Mouse (Mus musculus) naive thymus-derived CD4-positive, alpha-beta T cell, adult 5 months (primary cell): Measurements from ENCODE around the gene E330009J07Rik. TPM values are rescaled to one million over a fixed set of nuclear protein-coding genes. Genes with fewer than 3 reads are reported as not detected.

Experiments used
- polyA plus RNA-seq: library from polyadenylated mRNA; unstranded; fragments of 100-300 nt; shearing (Covaris generic); gene quantifications from one replicate; pipeline ENCODE4 v1.2.1, GENCODE M21; 2017

The E330009J07Rik gene
- 32.2 TPM for polyA plus RNA-seq

GRCm38 (mm10) chr6:40436047-40436483 is at the start of gene E330009J07Rik:
TSS of gene E330009J07Rik (minus strand) at chr6:40436135.

GRCm38 (mm10) chr6:40470916-40471719 is 35.2 kb upstream of the E330009J07Rik start, which contains the start of gene Ssbp1:
TSS of gene Ssbp1 (plus strand) at chr6:40471352.

GRCm38 (mm10) chr6:40438936-40439335 is 3.0 kb upstream of the E330009J07Rik start, which contains the start of gene Wee2:
TSS of gene Wee2 (plus strand) at chr6:40439088.

Other genes starting within 250 kb of the E330009J07Rik start
- gene Agk, start 111.0 kb downstream of the E330009J07Rik start, polyA plus RNA-seq = 47.5 TPM
- gene Wee2, start 3.0 kb upstream of the E330009J07Rik start, polyA plus RNA-seq = not detected
- 67.7 TPM for gene Ssbp1, start 35.2 kb upstream of the E330009J07Rik start, polyA plus RNA-seq
- gene Tas2r137, start 55.1 kb upstream of the E330009J07Rik start, polyA plus RNA-seq = not detected
- gene Tas2r108, start 57.4 kb upstream of the E330009J07Rik start, polyA plus RNA-seq = not detected
- not detected for gene Prss37, start 83.4 kb upstream of the E330009J07Rik start, polyA plus RNA-seq
- gene Olfr461, start 118.9 kb upstream of the E330009J07Rik start, polyA plus RNA-seq = not detected
- not detected for gene Olfr460, start 133.4 kb upstream of the E330009J07Rik start, polyA plus RNA-seq
- gene Clec5a, start 149.7 kb upstream of the E330009J07Rik start, polyA plus RNA-seq = not detected
- gene Tas2r138, start 177.2 kb upstream of the E330009J07Rik start, polyA plus RNA-seq = not detected
- gene Mgam, start 192.7 kb upstream of the E330009J07Rik start, polyA plus RNA-seq = 0.15 TPM